Mouse (Mus musculus) cortical plate, adult 2 months (tissue): ENCODE measurements around the gene Ssr1.

Experiments
- CTCF ChIP-seq: fragments of 200-500 bp; IDR thresholded peaks from 2 replicates; pipeline ENCODE4 v1.5.1; 2011; ENCODE audit warnings: mild to moderate bottlenecking, control low read depth, low read length; ENCODE audit not compliant: insufficient read depth; ENCODE audit errors: extremely low read depth
- POLR2A ChIP-seq: fragments of 200-500 bp; IDR thresholded peaks from 2 replicates; pipeline ENCODE4 v1.6.1; 2011; ENCODE audit warnings: mild to moderate bottlenecking, low read length, control low read depth; ENCODE audit not compliant: insufficient read depth; ENCODE audit errors: extremely low read depth

GRCm38 (mm10) chr13:37945392-37945791, 48.6 kb downstream of the Ssr1 start:
- TF ChIP-seq POLR2A, result no peak
- no peak for TF ChIP-seq CTCF
